Mouse (Mus musculus) forebrain, embryonic 13.5 days (tissue): ENCODE results near the gene Efna1. TPM values are rescaled to one million over a fixed set of nuclear protein-coding genes. Genes with fewer than 3 reads are reported as not detected.

Experiments used
- ATAC-seq: fragments of 200-750 bp; cut with Nextera tagmentation; 2 replicates; pipeline ENCODE4 v1.8.0; 2017
- H3K27ac ChIP-seq: fragments of 300-500 bp; sonication (generic); 2 replicates; pipeline ENCODE4 v1.5.1; 2015; ENCODE audit warnings: inconsistent platforms, mild to moderate bottlenecking, moderate library complexity
- H3K27me3 ChIP-seq: fragments of 300-500 bp; sonication (generic); 2 replicates; pipeline ENCODE4 v1.6.1; 2015; ENCODE audit warnings: mild to moderate bottlenecking, inconsistent platforms
- H3K36me3 ChIP-seq: fragments of 300-500 bp; sonication (generic); 2 replicates; pipeline ENCODE4 v1.6.1; 2015; ENCODE audit warnings: mild to moderate bottlenecking, inconsistent platforms; ENCODE audit not compliant: poor library complexity, severe bottlenecking
- H3K4me1 ChIP-seq: fragments of 300-500 bp; sonication (generic); 2 replicates; pipeline ENCODE4 v1.6.1; 2015; ENCODE audit warnings: inconsistent platforms
- H3K4me2 ChIP-seq: fragments of 300-500 bp; sonication (generic); 2 replicates; pipeline ENCODE4 v1.6.1; 2015; ENCODE audit warnings: inconsistent platforms, mild to moderate bottlenecking, moderate library complexity
- H3K4me3 ChIP-seq: fragments of 300-500 bp; sonication (generic); 2 replicates; pipeline ENCODE4 v1.5.1; 2015; ENCODE audit warnings: mild to moderate bottlenecking, inconsistent platforms
- H3K9ac ChIP-seq: fragments of 300-500 bp; sonication (generic); 2 replicates; pipeline ENCODE4 v1.6.1; 2015; ENCODE audit warnings: mild to moderate bottlenecking, inconsistent platforms
- H3K9me3 ChIP-seq: fragments of 300-500 bp; sonication (generic); replicated peaks from 2 replicates; pipeline ENCODE4 v1.6.1; 2016; ENCODE audit warnings: inconsistent platforms
- WGBS: fragments of 180-500 bp; shearing (Covaris S2); methylation state at CpG from one replicate; pipeline ENCODE4 v1.1.7; 2015; 5-methylcytosine and 5-hydroxymethylcytosine counted together
- polyA plus RNA-seq: library from polyadenylated mRNA; unstranded; fragments of >200 nt; fragmentation: Nextera tagmentation; extraction: Ambion mirVana; gene quantifications from 2 replicates; pipeline ENCODE4 v1.2.1, GENCODE M21; 2015

Gene Efna1
- polyA plus RNA-seq, 1 experiment from 2014 or later, result 9.5 TPM

DNA sequence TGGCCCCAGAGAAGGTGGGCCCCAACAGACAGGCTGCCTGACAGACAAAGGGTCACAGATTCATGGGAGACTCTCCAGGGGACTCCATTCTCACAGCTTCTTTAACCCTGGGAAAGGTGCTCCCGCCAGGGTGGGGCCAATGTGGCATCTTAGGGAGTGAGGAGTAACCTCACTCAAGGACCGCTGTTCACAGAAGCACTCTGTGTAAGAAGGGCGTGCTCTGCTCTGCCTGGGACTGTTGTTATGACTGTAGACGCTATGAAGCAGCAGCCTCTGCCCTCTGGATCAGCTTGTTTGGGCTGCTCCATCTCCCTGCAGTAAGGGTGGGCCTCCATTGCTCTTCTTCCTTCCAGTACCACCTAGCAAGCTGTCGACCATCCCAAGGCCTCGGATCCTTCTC, 23.5 kb upstream of the Efna1 start:
- WGBS, result 69% methylated on average over 6 of the region's 6 CpGs
- Histone ChIP-seq H3K4me1 (peaks cover 7% of the 10 kb centered on the region; the same call in 1 of the 2 replicates), H3K9me3 (no peaks in the 10 kb centered on the region), H3K36me3 (no peaks in the 10 kb centered on the region), H3K27ac (no peak overlapping the region), H3K9ac (no peak overlapping the region), H3K4me3 (no peak overlapping the region), H3K4me2 (no peak overlapping the region), H3K27me3 (peaks cover 7% of the 10 kb centered on the region)
- no peak for ATAC-seq

DNA sequence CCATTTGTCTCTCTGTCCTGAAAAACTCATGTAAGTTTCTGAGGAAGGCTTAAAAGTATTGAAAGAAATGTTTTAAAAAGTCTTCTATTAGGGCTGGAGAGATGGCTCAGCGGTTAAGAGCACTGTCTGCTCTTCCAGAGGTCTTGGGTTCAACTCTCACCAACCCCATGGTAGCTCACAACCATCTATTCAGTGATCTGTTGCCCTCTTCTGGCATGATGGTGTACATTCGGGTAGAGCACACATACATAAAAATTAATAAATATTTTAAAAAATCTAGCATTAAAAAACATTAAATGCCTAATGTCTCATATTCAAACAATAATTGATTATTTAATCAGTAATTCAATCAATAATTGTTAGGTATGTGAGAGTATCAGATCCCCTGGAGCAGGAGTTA, 19.6 kb upstream of the Efna1 start:
- no peak for ATAC-seq
- WGBS, result 59% methylated on average over 2 of the region's 2 CpGs
- H3K9ac ChIP-seq, result no peak overlapping the region

DNA sequence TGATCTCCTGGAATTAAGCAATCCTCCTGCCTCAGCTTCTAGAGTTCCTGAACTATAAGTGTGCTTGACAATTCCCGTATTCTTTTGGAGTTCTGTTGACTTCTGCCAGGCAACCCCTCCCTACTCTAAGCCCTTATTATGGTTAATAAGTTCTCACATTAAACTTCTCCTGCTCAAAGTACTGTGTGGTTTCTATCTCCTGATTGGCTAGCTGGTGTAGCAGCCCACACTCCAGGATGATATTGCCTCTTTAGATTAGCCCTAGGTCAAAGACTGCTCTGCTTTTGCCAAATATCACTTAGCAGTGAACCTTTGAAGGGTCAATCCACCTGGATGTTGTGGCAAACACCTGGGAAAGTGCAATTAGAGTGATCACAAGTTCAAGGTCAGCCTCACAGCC, 19.1 kb upstream of the Efna1 start:
- Histone ChIP-seq H3K4me1 (peaks cover 8% of the 10 kb centered on the region; the same call in 1 of the 2 replicates), H3K9ac (no peak overlapping the region), H3K36me3 (no peaks in the 10 kb centered on the region), H3K4me2 (peak overlapping the region; percentile 51), H3K4me3 (no peak overlapping the region), H3K9me3 (no peaks in the 10 kb centered on the region), H3K27me3 (peaks cover 16% of the 10 kb centered on the region), H3K27ac (no peak overlapping the region)
- 66% methylated on average over 1 of the region's 1 CpGs for WGBS
- no peak for ATAC-seq

More for the DNA sequence above, 19.6 kb upstream of the Efna1 start:
- Histone ChIP-seq H3K4me2 (no peak overlapping the region), H3K4me3 (no peak overlapping the region), H3K27ac (no peak overlapping the region), H3K27me3 (peaks cover 16% of the 10 kb centered on the region), H3K4me1 (peaks cover 8% of the 10 kb centered on the region; the same call in 1 of the 2 replicates), H3K9me3 (no peaks in the 10 kb centered on the region), H3K36me3 (no peaks in the 10 kb centered on the region)

DNA sequence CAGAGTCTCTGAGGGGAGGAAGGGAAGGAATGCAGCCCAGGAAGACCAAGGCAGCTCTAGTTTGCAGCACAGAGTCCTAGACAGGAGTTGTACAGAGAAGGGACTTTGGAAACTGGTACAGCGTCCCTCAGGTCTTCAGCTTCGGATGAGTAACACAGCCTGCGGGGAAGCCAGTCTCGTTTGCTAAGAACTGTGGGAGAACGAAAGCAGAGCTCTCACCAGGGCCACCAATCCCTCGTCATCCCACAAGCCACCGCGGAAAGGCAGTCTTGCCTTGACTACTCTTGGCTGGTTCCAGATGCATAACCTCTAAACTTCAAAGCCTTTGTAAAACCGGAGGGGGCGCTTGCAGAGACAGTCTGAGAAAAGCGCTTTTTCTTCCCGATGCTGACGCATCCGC, 18.6 kb upstream of the Efna1 start:
- Histone ChIP-seq H3K36me3 (no peaks in the 10 kb centered on the region), H3K9ac (peak overlapping the region; percentile 50), H3K27ac (no peak overlapping the region), H3K4me3 (peak overlapping the region; percentile 23), H3K4me1 (peaks cover 8% of the 10 kb centered on the region; the same call in 1 of the 2 replicates), H3K4me2 (peak overlapping the region; percentile 51), H3K27me3 (peaks cover 16% of the 10 kb centered on the region), H3K9me3 (no peaks in the 10 kb centered on the region)
- WGBS, result 5% methylated on average over 14 of the region's 14 CpGs
- ATAC-seq, result no peak

DNA sequence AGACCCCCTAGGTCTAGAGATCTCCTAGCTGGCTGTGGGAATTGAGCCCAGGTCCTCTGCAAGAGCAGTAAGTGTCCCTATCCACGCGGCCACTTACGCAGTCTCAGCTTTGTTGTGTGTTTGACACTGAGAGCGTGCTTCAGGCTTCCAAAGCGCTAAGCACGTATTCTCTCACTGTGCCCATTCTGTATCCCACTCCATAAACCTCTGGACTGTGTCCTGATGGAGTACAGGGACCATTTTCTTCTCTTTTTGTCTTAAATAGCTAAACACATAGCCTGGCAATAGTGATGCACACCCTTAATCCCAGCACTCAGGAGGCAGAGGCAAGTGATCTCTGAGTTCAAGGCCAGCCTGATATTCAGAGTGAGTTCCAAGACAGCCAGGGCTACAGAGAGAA, 18.0 kb upstream of the Efna1 start:
- no peak for ATAC-seq
- H3K9me3 ChIP-seq, result no peaks in the 10 kb centered on the region
- 76% methylated on average over 6 of the region's 6 CpGs for whole genome bisulfite sequencing

DNA sequence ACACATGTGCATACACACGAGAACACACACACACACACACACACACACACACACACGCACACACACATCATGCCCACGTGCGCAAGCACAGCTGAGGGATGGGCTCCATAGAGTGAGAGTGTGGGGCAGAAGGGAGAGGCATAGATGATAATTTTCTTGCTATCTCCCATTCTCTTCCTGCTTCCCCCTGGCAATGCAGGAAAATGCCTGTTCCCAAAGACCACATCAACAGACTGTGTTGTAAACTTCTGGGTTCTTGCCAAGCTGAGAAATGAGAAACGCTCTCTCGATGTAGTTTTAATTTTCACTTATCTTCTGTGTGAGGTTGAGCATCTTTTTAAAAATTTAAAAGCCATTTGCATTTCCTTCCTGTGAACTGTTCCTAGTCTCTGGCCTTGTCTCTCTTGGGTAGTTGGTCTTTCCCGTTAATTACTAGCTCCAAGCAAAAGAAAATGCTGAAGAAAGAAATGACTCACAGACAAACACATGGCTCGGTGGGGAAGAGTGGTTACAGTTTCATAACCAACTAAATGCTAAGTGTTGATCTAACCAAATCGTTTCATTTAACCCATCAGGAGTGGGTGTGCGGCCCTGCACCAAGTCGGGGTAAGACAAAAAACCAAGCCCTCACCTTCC, 15.9 kb upstream of the Efna1 start:
- 84% methylated on average over 11 of the region's 11 CpGs for WGBS
- Histone ChIP-seq H3K27me3 (peaks cover 16% of the 10 kb centered on the region), H3K9ac (no peak overlapping the region), H3K27ac (no peak overlapping the region), H3K4me1 (peaks cover 8% of the 10 kb centered on the region; the same call in 1 of the 2 replicates), H3K9me3 (no peaks in the 10 kb centered on the region), H3K36me3 (no peaks in the 10 kb centered on the region), H3K4me2 (no peak overlapping the region), H3K4me3 (no peak overlapping the region)
- ATAC-seq, result no peak

More for the DNA sequence above, 18.0 kb upstream of the Efna1 start:
- peaks cover 8% of the 10 kb centered on the region; the same call in 1 of the 2 replicates for H3K4me1 ChIP-seq
- no peak overlapping the region for H3K27ac ChIP-seq
- H3K27me3 ChIP-seq, result peaks cover 16% of the 10 kb centered on the region
- H3K9ac ChIP-seq, result no peak overlapping the region
- no peaks in the 10 kb centered on the region for H3K36me3 ChIP-seq
- no peak overlapping the region for H3K4me2 ChIP-seq
- H3K4me3 ChIP-seq, result no peak overlapping the region

DNA sequence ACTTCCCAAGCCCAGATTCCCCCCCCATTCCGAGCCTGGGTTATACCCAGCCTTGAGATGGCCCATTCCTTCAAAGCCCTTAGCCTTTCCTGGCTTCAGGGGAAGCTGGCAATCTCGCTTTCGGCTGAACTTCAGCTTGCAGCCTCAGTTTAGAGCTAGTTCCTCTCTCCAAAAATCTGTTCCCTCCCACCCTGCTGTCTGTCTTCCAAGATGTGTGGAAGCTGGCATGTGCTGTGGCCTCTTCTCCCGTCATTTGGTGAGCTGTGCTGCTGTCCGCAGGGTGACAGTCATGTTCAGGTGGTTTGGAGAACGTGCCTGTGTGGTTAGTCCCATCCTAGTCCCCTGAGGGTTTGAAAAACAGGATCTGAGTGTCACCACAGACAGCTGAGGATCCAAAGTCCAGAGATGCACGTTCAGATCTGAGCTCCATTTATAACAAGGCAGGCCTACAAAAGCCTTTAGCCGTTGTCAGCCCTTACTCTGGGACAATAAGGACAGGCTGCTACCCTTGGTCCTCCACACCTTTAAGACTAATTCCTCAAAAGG, 14.8 kb upstream of the Efna1 start:
- no peak for ATAC-seq
- Histone ChIP-seq H3K9me3 (no peaks in the 10 kb centered on the region), H3K27me3 (peaks cover 16% of the 10 kb centered on the region), H3K4me2 (no peak overlapping the region), H3K4me1 (peaks cover 8% of the 10 kb centered on the region; the same call in 1 of the 2 replicates), H3K36me3 (no peaks in the 10 kb centered on the region), H3K9ac (no peak overlapping the region), H3K27ac (no peak overlapping the region), H3K4me3 (no peak overlapping the region)
- 84% methylated on average over 8 of the region's 8 CpGs for WGBS

DNA sequence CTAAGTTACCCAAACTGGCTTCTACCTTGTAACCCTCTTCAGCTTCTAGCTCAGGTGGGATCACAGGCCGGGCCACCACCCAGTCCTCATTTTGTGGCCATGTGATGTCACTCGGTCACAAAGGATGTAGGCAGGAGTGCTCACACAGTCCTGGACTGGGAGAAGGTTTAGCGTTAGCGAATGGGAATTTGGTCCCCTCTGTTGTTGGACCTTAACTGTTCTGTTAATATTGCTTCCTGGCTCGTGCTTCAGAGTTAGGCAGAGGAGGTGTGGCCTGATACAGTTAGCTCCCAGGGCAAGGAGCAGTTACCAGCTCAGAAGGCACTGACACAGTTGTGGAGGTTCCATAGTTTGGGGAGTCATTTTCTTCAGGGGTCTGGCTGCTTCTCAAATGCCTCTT, 13.3 kb upstream of the Efna1 start:
- Histone ChIP-seq H3K9ac (no peak overlapping the region), H3K4me3 (no peak overlapping the region), H3K27ac (no peak overlapping the region), H3K4me1 (no peaks in the 10 kb centered on the region), H3K36me3 (no peaks in the 10 kb centered on the region), H3K27me3 (peaks cover 6% of the 10 kb centered on the region), H3K9me3 (no peaks in the 10 kb centered on the region), H3K4me2 (no peak overlapping the region)
- ATAC-seq, result no peak
- 77% methylated on average over 5 of the region's 5 CpGs for WGBS

DNA sequence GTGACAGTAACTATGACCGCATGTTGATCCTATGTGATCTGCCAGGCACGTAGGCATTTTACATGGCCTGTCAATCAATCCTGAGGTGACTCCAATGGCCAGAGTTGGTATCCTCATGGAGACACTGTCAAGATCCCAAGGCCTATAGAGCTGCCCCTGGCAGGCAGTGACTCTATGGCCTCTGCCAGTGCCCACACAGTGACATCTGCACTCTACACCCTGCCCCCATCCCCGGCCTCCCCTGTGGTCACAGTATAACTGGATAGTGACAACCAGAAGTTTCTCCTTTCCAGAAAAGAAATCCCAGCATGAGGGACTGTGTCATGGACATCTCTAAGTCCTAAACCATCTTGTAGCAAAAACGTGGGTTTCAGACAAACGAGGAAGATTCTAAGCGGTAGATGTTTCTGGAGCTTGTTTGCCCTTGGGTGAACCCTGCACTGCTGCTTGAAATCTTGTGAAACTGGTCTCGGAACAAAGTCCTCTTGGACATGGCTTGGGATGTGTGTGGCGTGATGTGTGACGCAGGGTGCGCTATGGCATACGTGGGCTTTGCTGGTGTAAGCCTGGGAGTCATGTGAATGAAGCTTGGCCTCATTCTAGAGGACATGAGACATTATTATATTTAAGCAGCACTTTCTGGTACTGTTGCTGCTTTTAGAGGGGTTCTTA, 12.4 kb upstream of the Efna1 start:
- H3K9ac ChIP-seq, result no peak overlapping the region

DNA sequence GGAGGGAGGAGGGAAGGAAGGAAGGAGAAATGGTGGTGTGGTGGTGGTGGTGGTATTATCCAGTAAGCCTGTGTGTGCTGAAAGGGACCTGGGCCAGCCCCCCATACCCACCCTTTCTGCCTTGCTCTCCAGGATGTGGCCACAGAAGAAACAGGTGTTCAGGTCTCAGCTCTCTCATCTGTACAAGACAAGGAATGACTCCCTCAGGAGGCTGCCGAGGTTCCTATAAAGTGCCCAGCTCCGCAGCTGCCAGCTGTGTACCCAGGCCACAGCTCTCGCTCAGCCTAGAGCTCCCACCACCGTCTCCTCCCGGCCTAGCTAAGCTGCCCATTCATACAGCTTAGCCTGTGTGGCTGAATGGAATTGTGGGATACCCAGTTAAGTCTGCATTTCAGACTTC, 11.4 kb upstream of the Efna1 start:
- no peak overlapping the region for H3K4me3 ChIP-seq
- ATAC-seq, result no peak
- H3K9ac ChIP-seq, result no peak overlapping the region
- H3K4me2 ChIP-seq, result no peak overlapping the region
- no peaks in the 10 kb centered on the region for H3K36me3 ChIP-seq
- H3K27me3 ChIP-seq, result no peaks in the 10 kb centered on the region
- 60% methylated on average over 5 of the region's 5 CpGs for WGBS
- H3K9me3 ChIP-seq, result no peaks in the 10 kb centered on the region
- no peak overlapping the region for H3K27ac ChIP-seq
- no peaks in the 10 kb centered on the region for H3K4me1 ChIP-seq

More for the DNA sequence above, 12.4 kb upstream of the Efna1 start:
- H3K4me1 ChIP-seq, result no peaks in the 10 kb centered on the region
- H3K9me3 ChIP-seq, result no peaks in the 10 kb centered on the region
- ATAC-seq, result no peak
- 94% methylated on average over 11 of the region's 11 CpGs for WGBS
- no peaks in the 10 kb centered on the region for H3K27me3 ChIP-seq
- no peak overlapping the region for H3K27ac ChIP-seq
- no peak overlapping the region for H3K4me2 ChIP-seq
- no peak overlapping the region for H3K4me3 ChIP-seq
- no peaks in the 10 kb centered on the region for H3K36me3 ChIP-seq

DNA sequence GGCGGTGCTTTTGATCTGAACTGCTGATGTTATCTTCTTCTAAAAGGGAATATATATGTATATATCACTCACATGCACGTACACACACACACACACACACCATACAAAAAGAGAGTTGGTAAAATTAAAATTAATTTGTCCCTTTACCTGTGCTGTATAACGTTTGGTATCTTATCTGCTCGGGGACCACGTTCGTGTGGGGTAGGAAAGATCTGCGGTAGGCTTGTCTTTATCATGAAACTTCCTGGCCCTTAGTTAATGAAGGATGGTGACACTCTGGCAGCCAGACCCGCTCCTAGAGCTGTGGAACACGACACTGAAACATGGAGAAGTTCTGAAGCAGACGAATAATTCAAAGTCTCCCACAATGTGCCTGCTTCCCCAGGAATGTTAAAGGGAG, 10.9 kb upstream of the Efna1 start:
- no peak for ATAC-seq
- H3K4me1 ChIP-seq, result no peaks in the 10 kb centered on the region
- no peaks in the 10 kb centered on the region for H3K36me3 ChIP-seq
- H3K27me3 ChIP-seq, result no peaks in the 10 kb centered on the region
- H3K4me3 ChIP-seq, result no peak overlapping the region
- 82% methylated on average over 10 of the region's 10 CpGs for WGBS
- no peak overlapping the region for H3K4me2 ChIP-seq
- no peaks in the 10 kb centered on the region for H3K9me3 ChIP-seq
- no peak overlapping the region for H3K27ac ChIP-seq
- H3K9ac ChIP-seq, result no peak overlapping the region

DNA sequence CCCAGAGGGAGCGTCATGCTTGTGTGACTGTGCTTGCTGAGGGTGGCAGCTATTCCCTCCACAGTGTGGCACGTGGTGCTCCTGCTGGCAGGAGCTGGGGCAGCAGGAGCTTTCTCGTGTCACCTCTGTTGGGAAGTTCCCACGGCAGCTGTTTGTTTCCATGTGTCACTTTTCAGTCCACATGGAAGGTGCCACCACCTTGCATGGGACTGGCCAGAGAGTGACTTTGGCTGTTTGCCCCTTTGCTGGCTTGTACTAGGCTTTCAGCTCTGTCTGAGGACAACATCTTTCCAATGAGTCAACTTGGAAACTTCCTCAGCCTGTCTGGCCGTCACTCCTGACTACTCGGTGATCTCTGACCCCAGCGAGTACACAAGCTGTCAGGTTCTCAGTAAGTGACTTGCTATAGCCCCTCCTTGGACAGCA, 7.6 kb upstream of the Efna1 start:
- H3K9ac ChIP-seq, result no peak overlapping the region
- no peaks in the 10 kb centered on the region for H3K4me1 ChIP-seq
- no peak overlapping the region for H3K4me3 ChIP-seq
- H3K27ac ChIP-seq, result no peak overlapping the region
- no peaks in the 10 kb centered on the region for H3K27me3 ChIP-seq
- H3K9me3 ChIP-seq, result no peaks in the 10 kb centered on the region
- no peak overlapping the region for H3K4me2 ChIP-seq
- no peaks in the 10 kb centered on the region for H3K36me3 ChIP-seq
- 69% methylated on average over 7 of the region's 7 CpGs for WGBS
- no peak for ATAC-seq
